Mouse (Mus musculus): ENCODE measurements around the gene Krtcap2. TPM values are rescaled to one million over a fixed set of nuclear protein-coding genes. Genes with fewer than 3 reads are reported as not detected.

Gene Krtcap2
- polyA plus RNA-seq, 2 experiments: 26.3 to 138 TPM

- H3K4me1 ChIP-seq (replicated peaks; ENCODE audit: control insufficient read depth in 2 of 2, insufficient read depth in 2 of 2, low read length in 1 of 2): peaks cover 4 to 6% of the 10 kb centered on the region in 2 experiments; a peak in 2 of 4 replicates
- no peak for TF ChIP-seq CTCF (IDR thresholded peaks at IDR 0.05; ENCODE audit: low read depth)
- TF ChIP-seq EP300 (IDR thresholded peaks at IDR 0.05; ENCODE audit: low read depth): no peak
- H3K27me3 ChIP-seq (ENCODE audit: control insufficient read depth, insufficient read depth, low read length): peaks cover 2% of the 10 kb centered on the region; the same call in 1 of the 2 replicates
- no peaks in the 10 kb centered on the region for H3K9me3 ChIP-seq (ENCODE audit: control insufficient read depth, low read length)
- H3K27ac ChIP-seq: no peak overlapping the region
- H3K4me3 ChIP-seq (ENCODE audit: insufficient read depth in 1 of 2, low read depth in 2 of 2, low read length in 2 of 2): no peak overlapping the region
- no peak for ATAC-seq (ENCODE audit: insufficient read depth)
- DNase-seq (ENCODE audit: low read depth in 3 of 3, low spot score in 3 of 3): no peak
- no peak overlapping the region for H3K4me2 ChIP-seq (ENCODE audit: low read depth)
- no peak overlapping the region for H3K9ac ChIP-seq (replicated peaks)
- WGBS (ENCODE audit: insufficient replicate concordance): 41% methylated on average over 10 of the region's 10 CpGs
- no peaks in the 10 kb centered on the region for H3K36me3 ChIP-seq (replicated peaks; ENCODE audit: control insufficient read depth, insufficient read depth, low read depth)
These were observed 16.7 kb downstream of the Krtcap2 start for GRCm38 (mm10) chr3:89262417-89262816.

GRCm38 (mm10) chr3:89266439-89266893, 20.7 kb downstream of the Krtcap2 start:
- H3K9me3 ChIP-seq (ENCODE audit: control insufficient read depth, low read length): no peaks in the 10 kb centered on the region
- H3K27ac ChIP-seq: no peak overlapping the region; the same call in 1 of the 2 replicates
- peak; percentile 66 to 70 (median 67) for DNase-seq (ENCODE audit: low read depth in 3 of 3, low spot score in 3 of 3)
- peaks cover 7 to 14% of the 10 kb centered on the region in 2 experiments for H3K4me1 ChIP-seq (replicated peaks; ENCODE audit: control insufficient read depth in 2 of 2, insufficient read depth in 2 of 2, low read length in 1 of 2)
- no peaks in the 10 kb centered on the region for H3K27me3 ChIP-seq (ENCODE audit: control insufficient read depth, insufficient read depth, low read length)
- peak overlapping the region; percentile 85 for H3K9ac ChIP-seq (replicated peaks)
- under 1% methylated on average over 20 of the region's 20 CpGs for WGBS (ENCODE audit: insufficient replicate concordance)
- peak overlapping the region; percentile 68 to 88 for H3K4me3 ChIP-seq (ENCODE audit: insufficient read depth in 1 of 2, low read depth in 2 of 2, low read length in 2 of 2)
- H3K36me3 ChIP-seq (replicated peaks; ENCODE audit: control insufficient read depth, insufficient read depth, low read depth): no peaks in the 10 kb centered on the region
- H3K4me2 ChIP-seq (ENCODE audit: low read depth): peak overlapping the region; percentile 95
- ATAC-seq (ENCODE audit: insufficient read depth): peak; percentile 80
- no peak for TF ChIP-seq CTCF (IDR thresholded peaks at IDR 0.05; ENCODE audit: low read depth)
- TF ChIP-seq EP300 (IDR thresholded peaks at IDR 0.05; ENCODE audit: low read depth): no peak

- ATAC-seq (ENCODE audit: insufficient read depth) (no peak), DNase-seq (ENCODE audit: low read depth in 3 of 3, low spot score in 3 of 3) (no peak)
- TF ChIP-seq EP300 (IDR thresholded peaks at IDR 0.05; ENCODE audit: low read depth): no peak
- no peak for TF ChIP-seq CTCF (IDR thresholded peaks at IDR 0.05; ENCODE audit: low read depth)
- Histone ChIP-seq H3K36me3 (replicated peaks; ENCODE audit: control insufficient read depth, insufficient read depth, low read depth) (no peaks in the 10 kb centered on the region), H3K4me3 (ENCODE audit: insufficient read depth in 1 of 2, low read depth in 2 of 2, low read length in 2 of 2) (no peak overlapping the region), H3K27ac (no peak overlapping the region), H3K9ac (replicated peaks) (no peak overlapping the region), H3K4me2 (ENCODE audit: low read depth) (peak overlapping the region; percentile 82; the same call in 1 of the 2 replicates), H3K4me1 (replicated peaks; ENCODE audit: control insufficient read depth in 2 of 2, insufficient read depth in 2 of 2, low read length in 1 of 2) (peaks cover 7 to 14% of the 10 kb centered on the region in 2 experiments), H3K9me3 (ENCODE audit: control insufficient read depth, low read length) (no peaks in the 10 kb centered on the region), H3K27me3 (ENCODE audit: control insufficient read depth, insufficient read depth, low read length) (no peaks in the 10 kb centered on the region)
- 74% methylated on average over 8 of the region's 8 CpGs for WGBS (ENCODE audit: insufficient replicate concordance)
These were observed 23.1 kb downstream of the Krtcap2 start for GRCm38 (mm10) chr3:89268916-89269315.

- no peak for DNase-seq (ENCODE audit: low read depth in 3 of 3, low spot score in 3 of 3)
- WGBS (ENCODE audit: insufficient replicate concordance): 2% methylated on average over 37 of the region's 39 CpGs
- no peaks in the 10 kb centered on the region for H3K36me3 ChIP-seq (replicated peaks; ENCODE audit: control insufficient read depth, insufficient read depth, low read depth)
- H3K9ac ChIP-seq (replicated peaks): peak within 1 kb of the TSS; percentile 74
- peak within 1 kb of the TSS; percentile 82 for H3K4me2 ChIP-seq (ENCODE audit: low read depth)
- H3K4me3 ChIP-seq (ENCODE audit: insufficient read depth in 1 of 2, low read depth in 2 of 2, low read length in 2 of 2): peak within 1 kb of the TSS; percentile 65 to 67
- no peak within 1 kb of the TSS for H3K27ac ChIP-seq
- H3K4me1 ChIP-seq (replicated peaks; ENCODE audit: control insufficient read depth in 2 of 2, insufficient read depth in 2 of 2, low read length in 1 of 2): peaks cover 7 to 14% of the 10 kb centered on the region in 2 experiments
- TF ChIP-seq CTCF (IDR thresholded peaks at IDR 0.05; ENCODE audit: low read depth) (peak; percentile 53), EP300 (IDR thresholded peaks at IDR 0.05; ENCODE audit: low read depth) (no peak)
- peak; percentile 54; the same call in 1 of the 2 replicates for ATAC-seq (ENCODE audit: insufficient read depth)
- no peaks in the 10 kb centered on the region for H3K9me3 ChIP-seq (ENCODE audit: control insufficient read depth, low read length)
- H3K27me3 ChIP-seq (ENCODE audit: control insufficient read depth, insufficient read depth, low read length): no peaks in the 10 kb centered on the region
These were observed 24.4 kb downstream of the Krtcap2 start, which contains the start of gene Slc50a1 for GRCm38 (mm10) chr3:89270051-89270755. Gene Slc50a1, minus strand, starts transcription at chr3:89270570.

- H3K4me2 ChIP-seq (ENCODE audit: low read depth): peak overlapping the region; percentile 82
- TF ChIP-seq EP300 (IDR thresholded peaks at IDR 0.05; ENCODE audit: low read depth): no peak
- TF ChIP-seq CTCF (IDR thresholded peaks at IDR 0.05; ENCODE audit: low read depth): no peak
- H3K9me3 ChIP-seq (ENCODE audit: control insufficient read depth, low read length): no peaks in the 10 kb centered on the region
- 77% methylated on average over 6 of the region's 6 CpGs for WGBS (ENCODE audit: insufficient replicate concordance)
- peaks cover 7 to 14% of the 10 kb centered on the region in 2 experiments for H3K4me1 ChIP-seq (replicated peaks; ENCODE audit: control insufficient read depth in 2 of 2, insufficient read depth in 2 of 2, low read length in 1 of 2)
- no peak overlapping the region for H3K27ac ChIP-seq
- H3K27me3 ChIP-seq (ENCODE audit: control insufficient read depth, insufficient read depth, low read length): no peaks in the 10 kb centered on the region
- no peak for ATAC-seq (ENCODE audit: insufficient read depth)
- H3K4me3 ChIP-seq (ENCODE audit: insufficient read depth in 1 of 2, low read depth in 2 of 2, low read length in 2 of 2): no peak overlapping the region; a peak in 1 of 4 replicates
- DNase-seq (ENCODE audit: low read depth in 3 of 3, low spot score in 3 of 3): no peak
- H3K36me3 ChIP-seq (replicated peaks; ENCODE audit: control insufficient read depth, insufficient read depth, low read depth): no peaks in the 10 kb centered on the region
- H3K9ac ChIP-seq (replicated peaks): no peak overlapping the region; the same call in 1 of the 2 replicates
These were observed 25.1 kb downstream of the Krtcap2 start for GRCm38 (mm10) chr3:89270891-89271290.

Measured in liver, embryonic 14.5 days (tissue).